Mouse (Mus musculus): ENCODE results near the gene Btf3. TPM values are rescaled to one million over a fixed set of nuclear protein-coding genes. Genes with fewer than 3 reads are reported as not detected.

Btf3 gene
- 237 and 257 TPM in 2 replicates for polyA plus RNA-seq (2012; rRNA removed)

DNA sequence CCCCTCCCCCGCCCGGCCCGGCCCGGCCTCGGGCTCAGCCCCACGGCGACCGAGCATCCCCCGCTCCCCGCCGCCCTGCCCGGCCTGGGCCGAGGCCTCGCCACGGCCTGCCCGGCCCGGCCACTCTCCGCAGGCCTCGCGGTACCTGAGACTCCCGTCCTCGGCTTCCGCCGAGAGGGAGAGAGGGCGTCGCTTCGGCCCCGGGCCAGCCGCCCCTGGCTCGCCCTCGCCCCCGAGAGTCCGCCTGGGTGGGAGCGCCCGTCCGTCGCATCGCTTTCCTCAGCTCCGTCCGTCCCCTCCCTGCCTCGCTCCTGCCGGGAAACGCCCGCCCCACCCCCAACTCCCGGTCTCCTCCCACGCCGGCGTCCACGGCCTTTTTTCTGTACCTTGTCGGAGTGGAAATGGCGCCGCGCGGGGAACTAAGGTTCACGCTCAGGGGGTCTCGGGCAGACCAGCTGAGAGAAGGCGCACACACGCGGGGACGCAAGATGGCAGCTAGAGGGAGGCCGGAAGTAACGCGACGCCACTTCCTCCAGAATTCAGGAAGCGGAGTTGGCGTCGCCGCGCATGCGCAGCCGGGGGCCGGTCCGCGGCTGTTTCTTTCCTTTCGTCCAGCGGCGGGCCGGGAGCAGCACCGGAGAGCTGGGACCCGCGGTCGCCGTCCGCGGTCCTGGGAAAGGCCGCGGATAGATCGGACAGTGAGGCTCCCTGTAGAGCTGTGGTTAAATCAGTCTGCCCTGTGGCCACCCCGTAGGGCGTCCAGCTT is at the start of gene Btf3:
TSS of gene Btf3 (minus strand) at position 527 of the 766 bp plus-strand sequence.

DNA sequence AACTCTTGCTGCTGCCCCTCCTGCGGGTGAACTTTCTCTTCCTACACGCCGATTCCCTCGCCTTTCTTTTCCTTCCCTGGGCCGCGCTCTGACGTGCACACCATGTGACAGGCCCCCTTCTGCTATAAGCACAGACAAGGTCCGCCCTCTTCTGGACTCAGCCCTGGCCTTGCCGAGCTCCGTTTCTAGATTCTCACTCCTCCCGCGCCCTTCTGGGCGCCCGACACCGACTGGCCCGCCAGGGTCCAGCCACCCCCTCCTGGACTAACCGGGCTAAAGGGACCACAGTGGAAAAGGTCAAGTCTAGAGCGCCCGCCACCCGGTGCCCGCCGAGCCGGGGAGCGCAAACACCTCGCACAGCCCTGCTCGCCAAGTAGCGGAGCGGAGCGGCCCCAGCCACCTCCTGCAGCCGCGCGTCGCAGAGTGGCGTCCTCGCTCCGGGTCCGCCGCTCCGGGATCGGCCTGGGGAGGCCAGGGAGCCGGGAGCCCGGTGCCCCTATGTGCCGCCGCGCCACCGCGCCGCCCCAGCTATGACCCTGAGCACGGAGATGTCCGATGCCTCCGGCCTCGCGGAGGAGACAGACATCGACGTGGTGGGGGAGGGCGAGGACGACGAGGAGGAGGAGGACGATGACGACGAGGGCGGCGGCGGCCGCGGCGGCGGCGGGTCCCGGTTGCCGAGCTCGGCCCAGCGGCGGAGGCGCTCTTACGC is 37.4 kb upstream of the Btf3 start, which contains the start of gene Foxd1:
TSS of gene Foxd1 (plus strand) at position 153 of the 712 bp plus-strand sequence.

DNA sequence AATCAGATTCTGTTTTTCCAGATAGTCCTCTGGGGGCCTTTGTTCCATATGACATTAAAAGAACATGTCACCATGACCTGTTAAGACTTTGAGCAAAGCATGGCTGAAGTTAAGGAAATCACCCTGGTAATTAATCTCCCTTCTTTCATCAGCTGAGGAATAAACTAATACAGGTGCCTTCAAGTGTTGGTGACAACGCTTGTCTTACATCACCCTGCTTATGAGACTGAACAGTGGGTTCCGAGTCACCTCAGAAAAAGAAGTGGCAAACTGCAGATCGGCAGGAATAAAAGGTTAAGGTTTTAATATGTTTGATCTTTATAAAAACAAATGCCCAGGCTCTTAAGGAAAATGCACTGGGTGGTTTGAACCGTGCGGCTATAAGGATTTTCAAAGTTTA is 37.1 kb downstream of the Btf3 start, which contains the start of gene Gm21976:
TSS of gene Gm21976 (plus strand) at position 202 of the 400 bp plus-strand sequence.

DNA sequence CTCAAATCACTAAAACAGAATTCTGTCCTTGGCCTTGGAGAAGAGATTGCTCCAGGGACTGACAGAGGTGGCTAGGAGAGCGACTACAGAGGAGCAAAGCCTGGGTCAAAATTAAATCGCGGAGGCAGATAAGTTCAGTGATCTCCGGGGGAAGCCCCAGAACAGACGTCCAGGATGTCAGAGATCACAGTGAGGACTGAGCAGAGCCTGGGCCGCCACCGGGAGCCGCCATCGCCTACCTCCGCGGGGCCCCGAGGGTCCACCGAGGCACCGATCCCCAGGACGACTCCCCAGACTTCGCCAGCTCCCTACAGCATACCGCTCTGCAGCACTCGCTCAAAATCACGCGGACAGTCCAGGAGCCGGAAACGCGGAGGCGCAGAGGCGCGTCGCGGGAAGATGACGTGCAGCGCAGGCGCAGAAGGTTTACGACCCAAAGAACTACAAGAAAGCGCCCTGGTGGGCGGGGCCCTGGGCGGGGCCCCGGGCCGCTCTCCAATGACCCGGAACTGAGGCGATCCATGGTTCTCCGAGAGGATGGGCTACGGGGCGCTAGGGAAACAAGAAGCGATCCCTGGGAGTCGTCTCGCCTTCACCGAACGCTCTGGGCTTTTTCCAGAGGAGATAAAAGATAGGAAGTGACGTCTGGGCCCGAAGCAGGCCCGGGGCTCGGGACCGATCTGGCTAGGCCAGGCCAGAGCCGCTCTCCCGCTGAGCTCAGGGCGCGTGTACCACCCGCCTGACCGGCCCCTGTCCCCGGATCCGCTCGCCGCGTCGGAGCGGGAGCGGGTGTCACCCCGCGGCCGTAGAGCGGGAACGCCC is 54.0 kb downstream of the Btf3 start, which contains the start of the genes Utp15 and Ankra2:
TSS of gene Utp15 (minus strand) at position 406 of the 822 bp plus-strand sequence.
TSS of gene Ankra2 (plus strand) at position 439 of the 822 bp plus-strand sequence.

Other genes starting within 250 kb of the Btf3 start
- 0.52 and 0.65 TPM in 2 replicates for gene Arhgef28, start 110.6 kb downstream of the Btf3 start, polyA plus RNA-seq (2012; rRNA removed)
- 4.2 TPM in 2 replicates for gene Utp15, start 54.0 kb downstream of the Btf3 start, polyA plus RNA-seq (2012; rRNA removed)
- gene Ankra2, start 53.9 kb downstream of the Btf3 start, polyA plus RNA-seq (2012; rRNA removed), result 10.4 and 11.0 TPM in 2 replicates
- not detected in 2 replicates for gene Gm21976, start 37.1 kb downstream of the Btf3 start, polyA plus RNA-seq (2012; rRNA removed)
- not detected in 2 replicates for gene Foxd1, start 37.2 kb upstream of the Btf3 start, polyA plus RNA-seq (2012; rRNA removed)
- 0.81 and 1.6 TPM in 2 replicates for gene Gm10320, start 175.0 kb upstream of the Btf3 start, polyA plus RNA-seq (2012; rRNA removed)

Measured in liver, embryonic 18 days (tissue).